Mouse (Mus musculus) limb, embryonic 10.5 days (tissue): ENCODE results near the gene Ing4. TPM values are rescaled to one million over a fixed set of nuclear protein-coding genes. Genes with fewer than 3 reads are reported as not detected.
A peak's percentile ranks its signal among the peaks of the same experiment; 100 is the strongest.

Experiments used
- DNase-seq: peaks from one replicate; pipeline ENCODE4 v3.0.0-alpha.2; 2017; ENCODE audit warnings: low spot score
- H3K27ac ChIP-seq: fragments of 300-500 bp; sonication (generic); 2 replicates; pipeline ENCODE4 v1.5.1; 2016; ENCODE audit warnings: mild to moderate bottlenecking
- H3K27me3 ChIP-seq: fragments of 300-500 bp; sonication (generic); 2 replicates; pipeline ENCODE4 v1.6.1; 2016; ENCODE audit warnings: low read depth, mild to moderate bottlenecking; ENCODE audit not compliant: poor library complexity, severe bottlenecking
- H3K36me3 ChIP-seq: fragments of 300-500 bp; sonication (generic); 2 replicates; pipeline ENCODE4 v1.6.1; 2016; ENCODE audit warnings: mild to moderate bottlenecking, moderate library complexity
- H3K4me1 ChIP-seq: fragments of 300-500 bp; sonication (generic); 2 replicates; pipeline ENCODE4 v1.6.1; 2016
- H3K4me3 ChIP-seq: fragments of 300-500 bp; sonication (generic); 2 replicates; pipeline ENCODE4 v1.5.1; 2016; ENCODE audit warnings: mild to moderate bottlenecking, moderate library complexity
- H3K9me3 ChIP-seq: fragments of 300-500 bp; sonication (generic); replicated peaks from 2 replicates; pipeline ENCODE4 v1.6.1; 2016; ENCODE audit warnings: mild to moderate bottlenecking
- WGBS: fragments of 180-500 bp; shearing (Covaris S2); methylation state at CpG from one replicate; pipeline ENCODE4 v1.1.7; 2016; 5-methylcytosine and 5-hydroxymethylcytosine counted together
- polyA plus RNA-seq: library from polyadenylated mRNA; unstranded; fragments of >200 nt; fragmentation: Nextera tagmentation; extraction: Ambion mirVana; gene quantifications from 2 replicates; pipeline ENCODE4 v1.2.1, GENCODE M21; 2016

The Ing4 gene
- polyA plus RNA-seq, 1 experiment from 2014 or later = 145 TPM

DNA sequence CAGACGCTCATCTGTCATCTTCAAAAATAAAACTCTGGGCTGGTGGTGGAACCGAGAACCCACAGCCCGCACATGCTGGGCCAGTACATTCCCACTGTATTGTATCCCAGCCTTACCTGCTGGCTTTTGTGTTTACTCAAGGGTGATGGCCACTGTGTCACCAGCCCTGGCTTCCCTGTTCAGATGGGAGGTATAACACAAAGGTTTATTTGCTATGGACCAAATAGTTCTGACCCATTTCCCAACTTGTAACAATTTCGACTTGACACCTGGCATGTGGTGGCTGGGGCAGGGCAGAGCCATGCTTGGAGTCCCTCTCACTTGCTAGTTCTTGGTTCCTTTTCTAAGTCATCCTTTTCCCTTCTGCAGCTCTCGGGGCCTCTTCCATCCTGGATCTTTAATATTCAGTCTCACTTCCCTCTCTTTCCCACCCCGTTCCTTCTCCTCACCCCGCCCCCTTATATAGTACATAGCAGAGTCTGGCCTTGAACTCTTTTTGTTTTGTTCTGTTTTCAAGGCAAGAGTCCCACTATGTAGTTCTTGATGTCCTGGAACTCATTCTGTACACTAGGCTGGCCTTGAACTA lies 43.3 kb downstream of the Ing4 start:
- DNase-seq = no peak
- H3K27ac ChIP-seq = no peak overlapping the region
- peaks cover 17% of the 10 kb centered on the region for H3K27me3 ChIP-seq
- no peak overlapping the region for H3K4me3 ChIP-seq
- 88% methylated on average over 7 of the region's 7 CpGs for WGBS
- peaks cover 19% of the 10 kb centered on the region for H3K4me1 ChIP-seq
- H3K36me3 ChIP-seq = no peaks in the 10 kb centered on the region
- H3K9me3 ChIP-seq = no peaks in the 10 kb centered on the region

- Histone ChIP-seq H3K36me3 (no peaks in the 10 kb centered on the region), H3K4me1 (peaks cover 35% of the 10 kb centered on the region), H3K9me3 (no peaks in the 10 kb centered on the region), H3K27me3 (peaks cover 17% of the 10 kb centered on the region), H3K4me3 (no peak overlapping the region), H3K27ac (peak overlapping the region; percentile 28; the same call in 1 of the 2 replicates)
- peak; percentile 72 for DNase-seq
- 8% methylated on average over 4 of the region's 4 CpGs for WGBS
These were observed 44.9 kb downstream of the Ing4 start for GRCm38 (mm10) chr6:125084424-125084823.

DNA sequence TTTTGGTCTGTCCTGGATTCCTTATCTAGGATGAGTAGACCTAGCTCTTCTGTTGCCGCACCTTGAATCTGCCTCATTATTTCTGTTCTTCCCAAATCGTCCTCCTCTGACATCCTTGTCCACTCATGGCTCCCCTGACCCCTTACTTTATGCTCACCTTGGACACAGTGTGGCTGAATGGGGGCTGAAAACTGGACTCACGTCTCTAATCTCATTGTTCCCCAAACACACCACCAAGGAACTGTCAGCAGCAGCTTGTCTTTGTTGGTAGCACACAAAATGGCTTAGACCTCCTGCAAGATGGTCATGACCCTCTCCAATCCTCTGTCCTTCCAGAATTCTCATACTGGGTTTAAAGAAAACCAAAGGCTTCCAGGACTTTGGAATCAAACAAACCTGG lies 48.4 kb downstream of the Ing4 start:
- no peaks in the 10 kb centered on the region for H3K36me3 ChIP-seq
- 0 out of 2 replicates have a peak overlapping the region, but pooled peaks have one; percentile 43 for H3K4me3 ChIP-seq
- peak overlapping the region; percentile 91 for H3K27ac ChIP-seq
- H3K9me3 ChIP-seq = no peaks in the 10 kb centered on the region
- H3K4me1 ChIP-seq = peaks cover 41% of the 10 kb centered on the region
- DNase-seq = no peak
- WGBS = 84% methylated on average over 3 of the region's 3 CpGs
- no peaks in the 10 kb centered on the region for H3K27me3 ChIP-seq

DNA sequence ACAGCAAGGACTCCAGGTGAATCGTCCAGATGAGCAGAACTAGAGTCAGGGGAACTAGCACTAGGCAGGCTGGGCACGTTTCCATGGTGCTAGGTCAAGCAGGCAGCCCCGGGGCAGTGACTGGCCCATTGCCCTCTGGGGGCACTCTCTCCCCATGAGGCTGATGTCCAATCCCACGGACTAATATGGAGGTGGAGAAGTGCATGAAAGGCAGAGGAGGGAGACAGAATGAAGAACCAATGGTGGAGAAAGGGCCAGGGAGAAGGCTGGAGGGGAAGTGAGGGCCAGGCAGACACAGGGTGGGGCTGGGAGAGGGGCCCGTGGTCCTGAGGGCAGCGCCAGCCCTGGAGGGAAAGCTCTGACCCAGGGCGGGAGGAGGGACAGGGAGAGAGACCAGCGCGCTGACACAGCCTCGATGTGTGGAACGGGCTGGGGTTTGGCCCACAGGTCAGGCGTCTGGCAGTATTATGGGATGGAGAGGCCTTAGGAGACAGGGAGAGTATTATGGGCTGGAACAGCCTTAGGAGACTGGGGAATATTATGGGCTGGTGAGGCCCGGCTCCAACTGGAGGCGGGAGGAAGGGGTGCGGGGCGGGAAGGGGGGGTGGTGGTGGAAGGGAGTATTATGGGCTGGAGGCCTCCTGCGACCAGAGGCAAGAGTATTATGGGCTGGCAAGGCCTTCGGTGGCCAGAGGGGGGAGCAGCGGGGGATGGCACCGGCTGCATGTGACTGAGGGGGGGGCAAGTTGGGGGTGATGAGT lies 49.2 kb downstream of the Ing4 start:
- WGBS = 2% methylated on average over 20 of the region's 20 CpGs
- Histone ChIP-seq H3K9me3 (no peaks in the 10 kb centered on the region), H3K27me3 (no peaks in the 10 kb centered on the region), H3K4me3 (peak overlapping the region; percentile 43), H3K4me1 (peaks cover 41% of the 10 kb centered on the region), H3K36me3 (no peaks in the 10 kb centered on the region), H3K27ac (peak overlapping the region; percentile 91)
- peak; percentile 88 for DNase-seq

- H3K36me3 ChIP-seq = no peaks in the 10 kb centered on the region
- no peaks in the 10 kb centered on the region for H3K9me3 ChIP-seq
- peaks cover 41% of the 10 kb centered on the region for H3K4me1 ChIP-seq
- no peaks in the 10 kb centered on the region for H3K27me3 ChIP-seq
- 3% methylated on average over 15 of the region's 15 CpGs for WGBS
- H3K4me3 ChIP-seq = peak overlapping the region; percentile 43
- H3K27ac ChIP-seq = peak overlapping the region; percentile 91
- peak; percentile 86 for DNase-seq
These were observed 50.2 kb downstream of the Ing4 start for GRCm38 (mm10) chr6:125089521-125090321.

DNA sequence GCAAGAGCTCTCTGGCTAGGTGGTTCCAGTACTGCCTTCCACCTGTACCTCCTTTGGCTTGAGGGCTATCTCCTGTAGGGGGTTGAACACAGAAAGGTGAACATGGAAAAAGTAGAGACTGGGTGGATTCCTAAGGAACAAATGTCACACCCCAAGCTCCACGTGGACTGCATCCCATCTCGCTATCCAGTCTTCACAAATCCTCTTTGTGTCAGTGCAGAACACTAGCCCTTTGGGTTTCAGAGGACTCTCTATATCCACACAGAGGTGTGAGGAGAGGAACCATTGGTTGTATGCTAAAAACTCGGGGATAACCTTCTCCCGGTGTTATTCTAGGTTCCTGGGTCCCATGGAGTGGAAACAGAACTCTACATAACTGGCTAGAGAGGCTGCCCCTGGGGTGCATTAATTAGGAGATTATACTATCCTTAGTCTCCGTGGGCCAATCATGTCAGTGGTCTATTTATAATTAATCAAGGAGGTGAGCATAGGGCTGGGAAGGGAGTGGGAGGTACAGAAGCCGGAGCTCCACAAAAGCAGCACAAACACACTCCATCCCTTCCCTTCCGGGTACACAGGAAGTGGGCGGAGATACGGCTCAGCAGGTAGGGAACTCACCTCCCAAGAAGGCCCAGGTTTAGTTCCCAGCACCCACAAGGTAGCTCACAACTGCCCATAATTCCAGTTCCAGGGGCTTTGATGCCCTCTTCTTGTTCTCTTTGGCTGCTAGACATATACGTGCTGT lies 51.0 kb downstream of the Ing4 start:
- Histone ChIP-seq H3K4me1 (peaks cover 47% of the 10 kb centered on the region), H3K27ac (peak overlapping the region; percentile 91), H3K27me3 (no peaks in the 10 kb centered on the region), H3K9me3 (no peaks in the 10 kb centered on the region), H3K4me3 (peak overlapping the region; percentile 43), H3K36me3 (no peaks in the 10 kb centered on the region)
- DNase-seq = no peak
- WGBS = 57% methylated on average over 10 of the region's 10 CpGs

- DNase-seq = no peak
- H3K9me3 ChIP-seq = no peaks in the 10 kb centered on the region
- H3K27me3 ChIP-seq = no peaks in the 10 kb centered on the region
- peaks cover 54% of the 10 kb centered on the region for H3K4me1 ChIP-seq
- H3K27ac ChIP-seq = 0 out of 2 replicates have a peak overlapping the region, but pooled peaks have one; percentile 17
- WGBS = 90% methylated on average over 5 of the region's 5 CpGs
- no peak overlapping the region for H3K4me3 ChIP-seq
- H3K36me3 ChIP-seq = peaks cover 3% of the 10 kb centered on the region; the same call in 1 of the 2 replicates
These were observed 52.8 kb downstream of the Ing4 start for GRCm38 (mm10) chr6:125092372-125092771.

GRCm38 (mm10) chr6:125094843-125095242 lies 55.3 kb downstream of the Ing4 start:
- Histone ChIP-seq H3K4me1 (peaks cover 54% of the 10 kb centered on the region), H3K36me3 (peaks cover 28% of the 10 kb centered on the region), H3K4me3 (no peak overlapping the region), H3K27ac (peak overlapping the region; percentile 97; the same call in 1 of the 2 replicates), H3K27me3 (no peaks in the 10 kb centered on the region), H3K9me3 (no peaks in the 10 kb centered on the region)
- no peak for DNase-seq
- 52% methylated on average over 3 of the region's 3 CpGs for WGBS

DNA sequence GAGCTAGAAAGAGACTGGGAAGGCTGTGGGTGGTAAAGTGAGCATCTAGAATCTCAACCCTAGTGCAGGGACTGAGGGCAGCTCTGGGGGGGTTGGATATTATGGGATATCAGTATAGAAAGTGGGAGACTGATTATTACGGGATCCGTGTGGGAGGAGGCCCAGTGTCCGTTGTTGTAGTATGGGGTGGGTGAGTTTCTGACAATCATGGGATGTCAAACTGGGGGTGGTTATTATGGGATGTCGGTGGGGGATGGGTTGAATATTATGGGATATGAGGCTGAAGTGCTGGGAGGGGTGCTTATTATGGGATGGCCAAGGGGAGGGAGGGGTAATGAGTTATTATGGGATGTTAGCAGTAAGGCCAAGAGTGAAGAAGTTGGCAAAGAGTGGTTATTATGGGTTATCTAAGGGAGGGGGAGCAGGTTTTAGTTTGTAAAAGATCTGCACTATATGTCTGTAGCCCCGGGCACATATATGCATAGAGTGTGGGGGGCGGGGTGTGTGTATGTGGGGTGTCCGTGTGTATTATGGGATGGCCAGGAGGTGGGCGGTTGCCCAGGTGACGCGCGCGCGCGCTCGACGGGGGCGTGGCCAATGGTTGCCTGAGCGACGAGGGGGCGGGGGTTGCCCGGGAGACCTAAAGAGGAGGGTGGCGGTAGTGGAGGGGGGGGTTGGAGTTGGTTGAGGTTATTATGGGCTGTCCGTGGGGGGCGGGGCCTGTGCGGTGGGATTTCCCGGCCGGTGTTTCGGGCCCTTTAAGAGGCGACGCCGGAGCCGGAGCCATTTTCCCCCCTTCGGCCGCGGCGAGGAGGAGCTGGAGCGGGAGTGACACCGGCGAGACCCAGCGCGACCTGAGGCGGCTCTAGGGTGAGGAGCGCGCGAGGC lies 56.1 kb downstream of the Ing4 start, which contains the start of gene Chd4:
Gene Chd4 (plus strand): TSS at position 591 of the 888 bp plus-strand sequence.
- Histone ChIP-seq H3K27ac (peak within 1 kb of the TSS; percentile 97), H3K4me3 (peak within 1 kb of the TSS; percentile 100), H3K4me1 (peaks cover 54% of the 10 kb centered on the region), H3K36me3 (peaks cover 36% of the 10 kb centered on the region), H3K27me3 (no peaks in the 10 kb centered on the region), H3K9me3 (no peaks in the 10 kb centered on the region)
- 3% methylated on average over 41 of the region's 45 CpGs for WGBS
- DNase-seq = peak; percentile 97

GRCm38 (mm10) chr6:125096279-125096596 lies 56.7 kb downstream of the Ing4 start:
- Histone ChIP-seq H3K4me3 (peak overlapping the region; percentile 100), H3K27ac (peak overlapping the region; percentile 97), H3K36me3 (peaks cover 42% of the 10 kb centered on the region), H3K9me3 (no peaks in the 10 kb centered on the region), H3K27me3 (no peaks in the 10 kb centered on the region), H3K4me1 (peaks cover 57% of the 10 kb centered on the region)
- 3% methylated on average over 25 of the region's 32 CpGs for WGBS
- DNase-seq = no peak

DNA sequence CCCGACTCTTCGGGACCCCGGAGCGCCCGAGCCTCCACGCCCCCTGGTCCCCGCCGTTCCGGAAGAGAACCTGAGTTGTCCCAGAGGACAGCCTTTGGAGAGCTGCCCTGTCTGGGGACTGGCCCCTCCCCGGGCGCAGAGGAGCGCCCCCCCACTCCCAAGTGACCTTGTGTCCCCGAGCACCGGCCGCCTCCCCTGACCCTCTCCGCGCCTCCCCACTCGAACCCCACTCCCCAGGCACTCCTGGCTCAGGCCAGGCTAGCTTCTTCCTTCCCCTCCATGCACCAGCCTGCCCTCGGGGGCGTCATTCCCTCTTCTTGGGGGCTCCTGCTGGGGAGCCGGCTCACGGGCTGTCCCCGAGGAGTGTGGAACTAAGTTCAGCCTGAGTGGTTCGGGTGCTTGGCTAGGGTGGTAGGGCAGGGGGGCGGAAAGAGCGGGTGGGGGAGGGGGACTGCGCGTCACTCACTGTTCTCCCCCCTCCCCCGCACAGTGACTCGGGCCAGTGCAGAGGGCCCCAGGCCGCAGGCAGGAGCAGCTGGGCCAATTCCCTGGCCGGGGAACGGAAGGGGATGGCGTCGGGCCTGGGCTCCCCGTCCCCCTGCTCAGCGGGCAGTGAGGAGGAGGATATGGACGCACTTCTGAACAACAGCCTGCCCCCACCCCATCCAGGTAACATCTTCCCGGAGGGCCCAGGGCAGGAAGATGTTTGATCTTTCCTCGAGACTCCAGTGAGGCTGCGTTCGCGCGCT lies 57.2 kb downstream of the Ing4 start:
- H3K27ac ChIP-seq = peak overlapping the region; percentile 97
- WGBS = under 1% methylated on average over 43 of the region's 44 CpGs
- H3K9me3 ChIP-seq = no peaks in the 10 kb centered on the region
- H3K4me3 ChIP-seq = peak overlapping the region; percentile 100
- H3K4me1 ChIP-seq = peaks cover 62% of the 10 kb centered on the region
- peaks cover 47% of the 10 kb centered on the region for H3K36me3 ChIP-seq
- no peaks in the 10 kb centered on the region for H3K27me3 ChIP-seq
- DNase-seq = peak; percentile 68
